Mouse (Mus musculus) skeletal muscle tissue, adult 2 months (tissue): ENCODE data around the gene Ube2g2.

ENCODE experiments used
- DNase-seq: peaks from one replicate; pipeline ENCODE4 v3.0.0-alpha.2; 2012; ENCODE audit warnings: low read depth, low spot score

Ube2g2 gene

GRCm38 (mm10) chr10:77622055-77622988, at the start of gene Ube2g2:
Ube2g2 (plus strand) TSS chr10:77622275.
- DNase-seq, result peak; percentile 88

DNA sequence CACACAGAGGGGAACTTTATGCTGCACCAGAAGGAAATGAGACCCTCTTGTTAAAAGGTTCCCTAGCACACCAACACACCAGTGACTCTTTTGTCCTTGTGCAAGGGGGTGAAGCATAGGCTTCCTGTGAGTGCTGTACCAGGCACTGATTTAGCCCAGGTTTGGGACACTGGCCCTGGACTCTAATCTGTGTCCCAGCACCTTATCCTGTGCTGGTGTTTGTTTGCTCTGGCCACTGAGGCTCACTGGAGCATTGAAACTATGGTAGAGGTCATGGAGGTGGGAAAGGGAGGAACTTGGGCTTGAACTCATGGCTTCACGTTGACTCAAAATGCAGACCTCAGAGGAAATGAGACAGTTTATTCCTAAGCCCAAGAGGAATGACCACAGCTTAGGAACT, 48.9 kb upstream of the Ube2g2 start:
- no peak for DNase-seq

DNA sequence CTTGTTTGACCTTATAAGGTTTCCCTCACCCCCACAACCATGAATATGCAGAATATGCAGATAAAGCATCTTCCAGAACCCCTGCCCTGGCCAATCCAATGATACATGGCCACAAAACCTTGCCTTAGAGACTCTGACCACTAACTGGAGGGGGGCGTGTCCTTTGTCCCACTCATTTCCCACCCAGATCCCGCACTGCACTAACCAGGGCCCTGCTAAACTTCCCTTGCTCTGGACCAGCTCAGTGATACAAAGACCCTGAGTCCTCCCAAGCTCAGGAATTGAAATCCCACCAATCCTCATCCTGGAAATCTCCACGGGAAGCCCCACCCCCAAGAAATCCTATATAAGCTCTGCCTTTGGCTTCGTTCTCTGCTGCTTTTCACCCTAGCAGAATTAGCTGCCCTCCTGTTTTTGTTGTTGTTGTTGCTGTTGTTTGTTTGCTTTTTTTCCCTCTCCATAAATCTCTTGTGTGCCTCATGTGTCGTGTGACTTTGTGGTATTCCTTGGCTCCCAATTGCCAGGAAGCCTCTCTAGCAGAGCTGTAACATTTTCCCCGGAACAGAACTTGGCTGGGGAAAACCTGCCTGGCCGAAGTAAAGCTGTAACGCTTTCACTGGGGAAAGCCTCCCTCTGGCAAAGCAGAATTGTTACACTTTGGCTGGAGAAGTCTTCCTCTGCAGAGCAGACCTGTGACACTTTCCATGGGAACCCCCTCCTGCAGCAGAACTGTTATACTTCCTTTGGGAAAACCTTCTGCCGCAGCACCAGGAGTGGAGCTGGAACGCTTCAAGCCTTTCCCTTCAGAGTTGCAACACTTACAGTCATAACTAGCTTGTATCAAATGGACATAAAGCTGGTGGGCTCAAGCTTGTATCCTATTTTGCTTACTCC, 41.8 kb upstream of the Ube2g2 start:
- DNase-seq, result no peak

- DNase-seq, result no peak
Observed at GRCm38 (mm10) chr10:77581023-77581407, 41.1 kb upstream of the Ube2g2 start.

DNA sequence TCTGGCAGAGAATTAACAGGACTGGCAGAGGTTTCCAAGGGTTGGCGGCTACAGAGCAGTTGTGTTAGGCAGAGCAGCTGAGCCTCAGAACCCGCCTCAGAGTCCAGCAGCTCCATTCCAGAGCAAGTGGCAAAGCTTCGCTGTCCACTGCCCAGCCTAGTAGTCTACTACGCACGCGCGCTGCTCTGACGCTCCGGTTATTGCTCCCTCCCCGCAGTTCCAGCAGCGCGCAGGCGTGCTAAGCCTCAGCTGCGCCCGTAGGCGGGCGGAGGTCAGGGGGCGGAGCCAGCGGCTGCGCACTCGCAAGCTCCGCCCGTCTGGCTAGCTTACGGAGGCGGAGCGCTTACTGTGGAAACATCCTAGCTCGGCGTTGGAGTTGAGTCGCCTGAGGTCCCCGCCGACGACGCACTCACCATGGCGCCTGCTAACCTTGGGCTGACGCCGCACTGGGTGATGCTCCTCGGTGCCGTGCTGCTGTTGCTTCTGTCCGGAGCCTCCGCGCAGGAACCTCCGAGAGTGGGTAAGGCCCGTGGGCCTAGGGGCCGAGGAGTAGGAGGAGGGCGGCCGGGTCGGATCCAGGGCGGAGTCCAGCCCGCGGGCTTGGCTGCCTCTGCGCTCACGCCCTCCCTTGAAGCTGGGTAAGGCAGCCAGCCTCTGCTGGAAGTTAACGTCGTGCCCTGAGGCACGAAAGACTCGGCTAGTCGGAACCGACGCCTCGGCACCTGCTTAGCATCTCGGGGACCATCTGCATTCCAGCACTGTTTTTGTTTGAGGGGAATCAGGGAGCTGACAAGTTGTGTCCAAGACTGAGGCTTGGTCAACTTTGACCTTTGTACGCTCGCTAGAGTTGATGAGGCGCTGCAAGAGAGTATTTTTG, 40.4 kb upstream of the Ube2g2 start, which contains the start of gene Pttg1ip:
Gene Pttg1ip (plus strand): TSS at position 313 of the 877 bp plus-strand sequence.
- peak; percentile 99 for DNase-seq

DNA sequence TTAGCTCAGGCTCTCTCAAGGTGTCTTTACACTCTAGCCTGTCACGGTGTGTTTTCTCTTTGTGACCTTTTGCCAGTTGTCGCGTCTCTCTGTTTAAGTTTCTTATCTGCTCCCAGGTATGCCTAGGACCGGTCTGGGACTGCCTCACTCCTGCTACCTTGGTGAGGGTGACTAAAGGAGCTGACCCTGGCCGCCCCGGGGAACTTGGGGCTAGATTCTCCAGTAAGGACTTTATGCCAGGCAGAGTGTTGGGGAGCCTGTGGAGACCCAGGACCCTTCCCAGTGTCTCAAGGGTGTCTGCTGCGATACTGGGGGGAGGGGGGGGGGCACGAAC, 39.8 kb upstream of the Ube2g2 start:
- DNase-seq, result no peak

GRCm38 (mm10) chr10:77583795-77584422, 38.2 kb upstream of the Ube2g2 start:
- DNase-seq, result peak; percentile 50

DNA sequence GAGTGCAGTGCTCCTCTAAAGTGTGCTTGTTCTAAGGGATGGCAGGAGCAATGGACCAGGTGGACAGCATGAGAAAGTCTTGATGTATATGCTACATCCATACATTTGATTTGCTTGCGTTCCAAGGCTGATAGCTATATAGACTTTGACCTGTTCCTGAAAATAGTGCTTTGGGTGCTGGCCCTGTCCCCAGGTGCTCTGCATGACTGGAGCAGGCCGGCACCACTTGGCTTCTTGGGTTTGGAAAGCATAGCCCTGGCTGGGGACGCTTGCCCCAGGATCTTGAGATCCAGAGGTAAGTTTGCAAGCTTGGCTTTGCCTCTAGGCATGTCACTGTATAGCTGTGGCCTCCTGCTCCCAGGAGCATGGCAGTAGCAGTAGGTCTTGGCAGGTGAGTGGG, 35.4 kb upstream of the Ube2g2 start:
- DNase-seq, result no peak

- no peak for DNase-seq
Observed at GRCm38 (mm10) chr10:77587091-77587775, 34.8 kb upstream of the Ube2g2 start.

GRCm38 (mm10) chr10:77588036-77588435, 34.0 kb upstream of the Ube2g2 start:
- no peak for DNase-seq

GRCm38 (mm10) chr10:77589117-77589516, 33.0 kb upstream of the Ube2g2 start:
- DNase-seq, result no peak

- DNase-seq, result no peak
Observed at GRCm38 (mm10) chr10:77589749-77590148, 32.3 kb upstream of the Ube2g2 start.

- no peak for DNase-seq
Observed at GRCm38 (mm10) chr10:77590812-77591211, 31.3 kb upstream of the Ube2g2 start.

- no peak for DNase-seq
Observed at GRCm38 (mm10) chr10:77591546-77591945, 30.5 kb upstream of the Ube2g2 start.

DNA sequence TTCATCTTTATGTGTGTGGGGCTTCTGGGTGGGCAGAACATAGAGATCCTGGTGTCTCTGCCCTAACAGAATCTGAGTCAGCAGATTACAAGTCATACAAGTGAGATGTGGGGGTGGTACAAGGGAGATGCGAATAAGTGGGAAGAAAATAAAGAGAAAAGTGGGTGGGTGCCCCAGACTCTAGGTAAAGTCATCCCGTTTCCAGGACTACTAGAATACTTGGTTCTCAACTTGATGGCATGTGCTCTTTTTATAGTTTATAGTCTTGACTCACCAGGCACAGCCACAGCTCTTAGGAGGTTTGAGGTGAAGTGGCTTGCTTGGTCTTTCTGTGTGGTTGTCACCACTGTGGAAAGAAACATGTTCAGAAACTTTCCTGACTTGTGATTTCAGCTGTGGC, 26.0 kb upstream of the Ube2g2 start:
- no peak for DNase-seq

GRCm38 (mm10) chr10:77603021-77603420, 19.1 kb upstream of the Ube2g2 start:
- no peak for DNase-seq

DNA sequence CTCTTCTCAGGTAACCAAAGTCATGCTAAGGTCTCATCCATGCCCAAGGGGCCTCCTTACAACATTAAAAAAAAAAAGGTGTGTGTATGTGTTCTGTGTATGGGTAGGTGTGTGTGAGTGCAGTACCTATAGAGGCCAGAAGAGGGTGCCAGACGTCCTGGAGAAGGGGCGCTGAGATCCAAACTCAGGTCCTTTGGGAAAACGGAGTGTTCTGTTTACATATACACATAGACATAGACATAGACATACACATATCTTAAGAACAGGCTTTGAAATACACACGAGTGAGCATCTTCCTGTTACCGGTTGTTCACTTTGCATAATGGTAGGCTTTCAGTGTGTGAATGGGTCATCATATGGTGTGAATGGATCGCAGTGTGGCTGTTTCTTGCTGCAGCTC, 18.0 kb upstream of the Ube2g2 start:
- no peak for DNase-seq

- no peak for DNase-seq
Observed at GRCm38 (mm10) chr10:77604958-77605357, 17.1 kb upstream of the Ube2g2 start.

DNA sequence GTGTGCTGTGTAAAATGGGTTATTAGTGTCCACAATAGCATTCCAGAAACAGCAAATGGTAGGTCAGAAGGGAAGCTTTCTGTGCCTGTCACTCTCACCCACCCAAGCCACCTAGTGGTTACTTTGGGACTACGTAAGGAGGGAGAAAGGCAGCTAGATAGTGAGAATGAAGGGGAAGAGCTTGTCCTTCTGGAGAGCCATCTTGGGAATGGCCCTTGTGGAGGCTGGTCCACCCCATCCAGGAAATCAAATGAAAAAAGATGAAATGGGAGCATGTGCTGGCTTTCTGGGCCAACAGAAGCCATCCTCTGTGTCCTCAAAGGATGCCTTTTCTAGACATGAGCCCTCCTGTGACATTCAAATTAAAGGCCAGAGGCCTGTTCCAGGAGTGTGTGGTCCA, 16.7 kb upstream of the Ube2g2 start:
- no peak for DNase-seq
